Mouse (Mus musculus) retina, embryonic 14.5 days (tissue): ENCODE measurements around the gene Nlrc3.
"Not testable (repeated sequence)": the region's sequence is repeated elsewhere in the genome, so short reads cannot be mapped to it uniquely, and the experiment has no call there.

ENCODE experiments used
- DNase-seq: peaks from one replicate; pipeline ENCODE4 v3.0.0-alpha.2; 2015; ENCODE audit warnings: low spot score

Gene Nlrc3

DNA sequence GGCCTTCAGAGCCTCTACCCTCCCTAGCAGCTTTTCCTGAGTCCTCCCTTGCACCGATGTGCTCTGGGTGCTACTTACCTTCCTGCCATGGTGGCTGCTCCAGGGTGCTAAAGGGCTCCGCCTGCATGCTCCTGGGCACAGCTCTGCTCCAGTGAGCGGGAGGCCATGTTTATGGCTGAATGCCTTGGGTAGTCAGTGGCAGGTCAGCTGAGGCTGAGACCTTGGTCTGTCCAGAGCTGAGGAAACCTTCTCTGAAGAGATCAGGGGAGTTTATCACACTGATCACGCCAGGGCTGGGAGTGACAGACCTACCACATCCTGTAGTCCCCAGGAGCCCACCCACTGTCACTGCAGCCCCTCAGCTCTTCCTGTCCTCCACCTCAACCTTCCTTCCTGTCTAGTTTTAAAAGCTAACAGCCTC is at the start of gene Nlrc3:
Nlrc3 (minus strand) TSS at position 382 of the 421 bp plus-strand sequence.
- DNase-seq, result no peak

DNA sequence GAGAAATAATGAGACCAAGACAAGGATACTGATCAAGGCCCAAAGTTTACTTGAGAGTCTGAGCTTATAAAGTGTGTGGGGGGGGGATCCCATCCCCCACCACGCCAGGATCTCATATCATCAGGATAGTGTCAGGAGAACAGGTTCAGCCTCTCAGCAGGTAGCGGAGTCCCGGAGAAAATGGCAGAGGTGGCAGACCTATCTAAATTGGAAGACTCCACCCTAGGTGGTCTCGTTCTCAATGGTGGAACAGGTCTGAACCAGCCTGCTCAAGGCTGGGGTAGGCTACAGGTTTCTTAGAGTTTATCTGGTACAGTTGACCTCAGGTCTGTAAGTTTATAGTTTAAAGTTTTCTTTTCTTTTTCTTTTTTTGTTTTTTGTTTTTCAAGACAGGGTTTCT is 46.3 kb upstream of the Nlrc3 start:
- DNase-seq, result no peak

DNA sequence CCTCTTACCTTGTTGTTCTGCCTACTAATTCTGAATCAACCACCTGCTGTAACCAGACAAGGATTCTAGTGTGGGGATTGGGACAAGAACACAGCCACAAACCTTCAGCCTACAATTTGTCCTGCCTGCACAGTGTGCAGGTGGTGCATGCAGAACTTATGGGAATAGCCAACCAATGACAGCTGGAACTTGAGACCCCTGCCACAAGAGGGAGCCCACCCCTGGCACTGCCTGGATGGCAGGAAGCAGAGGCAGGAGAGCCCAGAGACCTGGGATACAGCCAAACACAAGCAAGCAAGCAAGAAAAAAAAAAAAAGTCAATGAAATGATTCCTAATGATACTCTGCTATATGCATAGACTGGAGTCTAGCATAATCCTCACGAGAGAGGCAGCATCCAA is 44.8 kb upstream of the Nlrc3 start:
- DNase-seq, result no peak

DNA sequence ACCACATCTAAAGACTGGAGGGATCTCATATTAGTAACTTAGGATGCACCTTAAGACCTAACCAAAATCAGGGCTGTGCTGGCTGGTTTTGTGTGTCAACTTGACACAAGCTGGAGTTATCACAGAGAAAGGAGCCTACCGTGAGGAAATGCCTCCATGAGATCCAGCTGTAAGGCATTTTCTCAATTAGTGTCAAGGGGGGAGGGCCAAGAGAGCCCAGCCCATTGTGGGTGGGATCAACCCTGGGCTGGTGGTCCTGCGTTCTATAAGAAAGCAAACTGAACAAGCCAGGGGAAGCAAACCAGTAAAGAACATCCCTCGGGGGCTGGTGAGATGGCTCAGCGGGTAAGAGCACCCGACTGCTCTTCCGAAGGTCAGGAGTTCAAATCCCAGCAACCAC is 41.0 kb upstream of the Nlrc3 start:
- DNase-seq, result not testable (repeated sequence)

DNA sequence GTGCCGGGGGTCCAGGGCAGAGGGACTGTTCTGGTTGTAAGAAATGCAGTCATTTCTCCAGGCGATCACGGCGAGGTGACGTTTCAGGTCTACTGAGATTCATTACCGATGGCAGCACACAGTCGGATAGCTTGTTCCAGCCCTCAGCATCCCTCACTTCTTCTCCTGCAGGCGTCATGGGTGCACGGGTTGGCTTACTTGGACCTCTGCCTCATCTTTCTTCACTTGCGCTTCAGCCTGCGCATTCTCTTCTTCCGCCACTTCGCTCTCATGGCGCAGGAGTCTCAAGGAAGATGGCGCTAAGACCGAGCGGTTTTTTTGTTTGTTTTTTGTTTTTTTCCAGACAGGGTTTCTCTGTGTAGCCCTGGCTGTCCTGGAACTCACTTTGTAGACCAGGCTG is 40.4 kb upstream of the Nlrc3 start:
- DNase-seq, result not testable (repeated sequence)

DNA sequence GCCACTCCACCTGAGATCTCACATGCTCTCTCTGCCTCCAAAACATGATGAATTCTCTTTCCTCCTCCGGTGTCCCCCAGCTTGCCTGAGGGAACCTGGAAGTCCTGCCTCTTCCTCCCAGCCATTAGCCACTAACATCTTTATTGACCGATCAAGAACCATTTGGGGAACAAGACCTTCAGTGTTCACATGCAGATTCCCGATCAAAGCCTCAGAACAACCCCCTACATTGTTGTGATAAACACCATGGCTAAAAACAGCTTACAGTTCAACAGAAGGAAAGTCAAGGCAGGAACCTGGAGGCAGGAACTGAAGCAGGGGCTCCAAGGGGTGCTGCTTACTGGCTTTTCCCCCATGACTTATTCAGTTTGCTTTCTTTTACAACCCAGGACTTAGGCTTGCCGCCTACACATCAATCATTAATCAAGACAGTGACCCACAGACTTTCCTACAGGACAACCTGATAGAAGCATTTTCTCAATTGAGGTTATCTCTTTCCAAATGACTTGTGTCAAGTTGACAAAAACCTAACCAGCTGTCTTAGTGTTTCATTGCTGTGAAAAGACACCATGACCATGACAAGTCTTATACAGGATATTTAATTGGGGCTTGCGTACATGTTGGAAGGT is 37.7 kb upstream of the Nlrc3 start:
- DNase-seq, result no peak

DNA sequence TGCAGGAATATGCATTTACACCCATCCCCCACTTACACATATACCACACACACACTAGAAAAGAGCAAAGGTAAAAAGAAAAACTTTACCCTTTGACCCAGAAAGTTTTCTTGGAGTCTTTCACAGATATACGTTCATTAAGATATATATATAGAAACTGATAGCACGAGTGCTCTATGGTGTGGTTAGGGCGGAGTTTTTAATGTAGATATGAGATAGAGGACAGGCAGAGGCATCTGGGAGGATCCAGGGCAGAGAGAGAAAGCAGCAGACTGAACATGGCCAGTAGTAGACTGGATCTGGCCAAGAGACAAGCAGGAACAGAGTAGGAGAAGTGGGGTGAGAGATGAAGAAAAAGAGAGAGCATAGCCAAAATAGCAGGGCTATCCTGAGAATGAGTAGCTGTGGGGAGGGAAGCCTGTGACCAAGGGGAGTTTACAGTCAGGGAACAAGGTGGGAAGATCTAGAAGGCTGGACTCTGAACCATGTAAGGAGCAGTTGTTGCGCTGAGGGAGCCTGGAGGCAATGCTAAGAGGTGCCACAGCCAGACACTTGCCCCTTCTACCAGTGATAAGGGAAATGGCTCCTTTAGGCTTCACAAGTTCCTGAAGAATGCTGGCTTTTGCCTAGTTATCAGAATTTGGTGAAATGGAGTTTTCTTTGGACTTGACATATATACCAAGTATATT is 36.6 kb upstream of the Nlrc3 start:
- DNase-seq, result no peak

DNA sequence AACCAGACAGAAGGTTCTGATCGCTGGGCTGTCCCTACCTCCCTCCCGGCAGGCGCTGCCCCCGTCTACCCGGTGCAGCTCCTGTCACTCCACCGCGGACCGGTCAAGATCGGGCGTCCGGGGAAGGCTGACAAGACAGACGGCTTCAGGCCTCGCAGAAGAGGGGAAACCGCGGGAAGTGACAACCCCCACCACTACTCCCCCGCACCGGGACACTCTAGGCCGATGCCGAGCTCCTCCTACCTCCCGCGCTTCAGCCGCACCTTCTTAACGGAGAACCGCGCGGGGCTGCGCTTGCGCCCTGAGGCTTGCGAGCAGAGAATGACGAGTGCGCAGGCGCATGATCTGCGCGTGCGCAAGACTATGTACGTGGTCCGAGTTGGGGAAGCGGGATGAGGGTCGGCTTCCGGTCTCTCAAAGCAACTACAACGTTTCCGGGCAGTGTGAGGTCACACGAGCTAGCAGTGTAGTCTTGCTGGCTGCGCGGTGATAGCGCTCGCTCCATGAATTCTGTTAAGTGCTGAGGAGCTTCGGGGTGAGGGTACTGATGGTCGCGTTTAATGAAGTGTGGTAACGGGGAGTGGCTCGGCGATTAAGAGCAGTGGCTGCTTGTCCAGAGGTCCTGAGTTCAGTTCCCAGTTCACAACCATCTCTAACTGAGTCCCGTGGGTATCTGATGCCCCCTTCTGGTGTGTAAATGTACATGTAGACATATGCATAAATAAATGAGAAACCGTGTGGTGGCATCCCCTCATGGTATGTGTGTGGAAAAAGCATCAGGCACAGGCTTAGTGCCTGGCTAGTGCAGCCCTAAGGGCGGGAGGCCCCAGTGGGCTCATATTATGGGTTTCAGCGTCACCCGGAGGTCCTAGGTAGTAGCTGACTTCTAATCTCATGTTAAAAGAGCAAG is 27.3 kb upstream of the Nlrc3 start, which contains the start of gene Slx4:
Slx4 (minus strand) TSS at position 282 of the 910 bp plus-strand sequence.
- DNase-seq, result peak; percentile 99

DNA sequence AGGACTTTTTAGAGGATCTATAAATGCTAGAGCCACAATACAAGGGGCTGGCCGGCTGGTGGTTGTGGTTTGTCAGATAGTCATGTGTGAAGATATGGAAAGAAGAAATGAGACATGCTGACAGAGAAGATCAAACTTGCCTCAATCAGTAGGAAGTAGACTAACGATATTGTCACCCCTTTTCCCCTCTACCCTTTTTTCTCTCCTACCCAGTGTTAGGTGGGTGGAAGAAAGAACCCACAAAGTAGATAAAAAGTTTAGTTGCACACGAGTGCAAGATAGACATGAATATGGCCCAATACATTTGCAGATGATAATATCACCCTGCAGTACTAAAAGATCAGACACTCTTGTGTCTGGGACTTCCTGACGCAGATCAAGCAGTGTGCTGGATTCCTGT is 12.0 kb upstream of the Nlrc3 start:
- no peak for DNase-seq

DNA sequence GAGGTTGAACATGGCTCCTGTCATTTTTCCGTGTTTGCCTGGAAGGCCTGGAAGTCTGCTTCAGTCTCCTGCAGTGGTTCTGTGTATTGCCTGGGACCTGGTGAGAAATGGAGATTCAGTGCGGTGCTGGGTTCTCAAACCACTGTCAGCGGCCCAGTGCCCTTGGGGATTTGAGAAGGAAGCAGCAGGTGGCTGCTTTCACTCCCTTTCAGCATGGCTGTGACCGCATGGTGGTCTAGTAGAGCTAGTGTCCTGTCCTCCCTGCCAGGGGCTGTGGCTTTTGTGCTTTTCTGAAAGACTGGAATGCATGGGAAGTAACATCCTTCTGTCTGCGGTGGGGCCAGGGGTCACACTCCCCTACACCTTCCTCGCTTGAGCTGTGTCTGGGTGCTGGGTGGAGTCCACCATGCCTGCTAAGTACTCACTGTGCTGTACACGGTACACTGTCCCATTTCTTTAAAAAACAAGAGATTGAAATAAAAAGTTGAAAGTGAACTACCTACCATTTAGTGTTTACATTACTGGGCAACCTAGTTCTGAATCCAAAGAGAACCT is 6.8 kb upstream of the Nlrc3 start:
- DNase-seq, result no peak

DNA sequence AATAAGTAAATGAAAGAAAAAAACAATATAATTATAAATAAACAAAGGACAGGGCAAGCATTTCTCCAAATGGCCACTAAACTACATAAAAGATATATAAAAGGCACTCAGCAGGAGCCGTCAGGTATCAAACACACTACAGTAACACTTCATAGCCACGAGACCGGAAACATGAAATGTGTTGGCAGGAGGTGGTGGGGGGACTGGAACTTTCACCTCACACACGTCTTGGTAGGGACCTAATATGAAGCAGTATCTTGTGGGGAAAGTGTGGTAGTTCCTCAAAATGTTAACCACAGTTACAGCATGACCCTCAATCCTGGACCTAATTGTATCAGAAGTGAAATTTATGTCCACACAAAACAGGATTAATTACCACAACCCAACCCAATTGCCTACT is 5.7 kb upstream of the Nlrc3 start:
- DNase-seq, result no peak

DNA sequence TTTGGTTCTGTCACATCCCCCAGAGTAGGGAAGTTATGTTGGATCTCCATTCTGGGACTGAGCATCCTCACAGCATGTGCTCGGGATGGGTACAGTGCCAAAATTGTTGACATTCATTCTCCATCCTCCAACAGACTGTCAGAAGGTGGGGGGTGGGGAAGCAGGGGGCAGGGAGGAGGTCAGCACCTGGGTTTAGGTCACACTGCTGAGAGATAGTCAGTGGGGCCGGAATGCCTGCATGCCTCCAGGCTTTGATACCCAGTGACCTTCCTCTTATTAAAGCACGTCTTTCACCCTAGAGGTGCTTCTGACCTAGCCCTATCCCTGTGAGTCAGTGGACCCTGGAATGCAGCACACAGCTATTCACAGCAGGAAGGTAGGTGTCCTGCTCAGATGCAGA is 280 bp upstream of the Nlrc3 start:
- no peak for DNase-seq

DNA sequence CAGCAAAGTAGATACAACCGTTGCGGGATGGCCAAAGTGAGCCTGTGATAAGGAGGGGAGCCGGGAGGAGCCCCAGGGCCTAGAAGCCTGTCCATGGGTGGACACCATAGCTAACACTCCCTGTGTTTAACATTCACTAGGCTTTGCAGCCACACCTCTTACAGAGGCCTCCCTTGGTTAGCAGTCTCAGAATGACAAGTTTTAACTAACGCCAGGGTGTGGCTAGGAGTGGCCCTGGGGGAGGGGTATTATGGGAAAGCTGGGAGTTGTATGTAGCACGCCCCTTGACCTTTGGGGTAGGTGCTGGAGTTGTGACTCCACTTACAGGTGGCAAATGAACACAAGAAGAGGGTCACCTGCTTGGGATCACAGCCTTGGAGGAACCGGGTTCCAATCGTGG is 774 bp downstream of the Nlrc3 start:
- DNase-seq, result no peak

DNA sequence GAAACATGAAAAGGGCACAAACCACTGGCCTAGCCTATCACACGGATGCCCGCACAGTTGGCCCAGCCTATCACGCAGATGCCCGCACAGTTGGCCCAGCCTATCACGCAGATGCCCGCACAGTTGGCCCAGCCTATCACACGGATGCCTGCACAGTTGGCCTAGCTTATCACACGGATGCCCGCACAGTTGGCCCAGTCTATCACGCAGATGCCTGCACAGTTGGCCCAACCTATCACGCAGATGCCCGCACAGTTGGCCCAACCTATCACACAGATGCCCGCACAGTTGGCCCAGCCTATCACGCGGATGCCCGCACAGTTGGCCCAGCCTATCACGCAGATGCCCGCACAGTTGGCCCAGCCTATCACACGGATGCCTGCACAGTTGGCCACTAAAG is 2.0 kb downstream of the Nlrc3 start:
- not testable (repeated sequence) for DNase-seq

DNA sequence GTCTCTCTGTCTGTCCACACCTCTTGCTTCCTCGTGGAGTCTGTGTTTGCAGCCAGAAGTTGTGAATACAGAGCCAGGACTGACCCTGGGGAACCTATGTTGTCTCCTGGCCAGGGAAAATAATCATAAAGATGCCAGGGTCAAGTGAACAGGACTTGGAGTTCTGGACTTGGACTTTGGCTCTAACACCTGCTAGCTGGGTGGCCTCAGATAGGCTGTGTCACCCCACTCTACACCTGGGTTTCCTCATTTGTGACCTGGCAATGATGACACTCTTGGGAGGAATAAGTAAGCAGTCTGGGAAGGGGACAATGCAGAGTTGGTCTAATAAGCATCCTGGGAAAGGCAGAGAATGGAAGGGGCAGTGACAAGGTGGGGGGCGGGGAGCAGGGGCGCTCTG is 10.9 kb downstream of the Nlrc3 start:
- no peak for DNase-seq

DNA sequence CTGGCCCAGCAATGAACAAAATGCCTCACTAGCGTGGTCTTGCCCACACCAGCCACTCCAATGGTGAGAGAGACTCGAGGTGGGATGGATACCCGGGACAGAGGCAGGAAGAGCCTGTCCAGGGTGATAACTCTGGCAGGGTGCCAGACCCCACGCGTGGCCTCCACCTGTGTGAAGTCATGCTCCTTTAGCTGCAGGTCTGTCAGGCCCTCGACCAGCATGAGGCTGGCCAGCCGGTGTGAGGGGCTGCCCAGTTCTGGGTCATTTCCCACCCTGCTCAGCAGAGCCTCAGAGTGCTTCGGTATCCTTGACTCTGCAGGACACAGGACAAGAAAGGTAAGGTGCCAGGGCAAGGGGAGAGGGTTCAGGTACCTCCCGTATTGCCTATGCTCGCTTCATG is 11.4 kb downstream of the Nlrc3 start:
- DNase-seq, result no peak

DNA sequence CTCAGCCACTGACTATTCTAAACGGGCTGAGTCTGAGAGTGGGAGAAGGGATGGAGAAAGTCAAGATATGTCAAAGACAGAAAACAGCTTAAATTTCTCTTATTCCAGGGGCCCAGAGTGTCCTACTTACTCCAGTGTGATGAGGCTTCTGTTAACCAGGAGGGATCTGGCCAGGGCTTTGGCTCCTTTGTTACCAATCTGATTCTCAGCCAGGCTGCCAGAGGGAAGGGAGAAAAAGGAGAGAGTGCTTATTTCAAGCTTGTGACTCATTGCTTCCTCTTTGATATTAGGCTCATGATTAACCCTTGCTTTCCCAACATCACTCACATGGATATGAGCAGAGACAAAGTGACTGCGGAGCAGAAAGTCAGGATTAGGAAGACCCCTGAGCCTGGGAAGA is 17.2 kb downstream of the Nlrc3 start:
- no peak for DNase-seq

DNA sequence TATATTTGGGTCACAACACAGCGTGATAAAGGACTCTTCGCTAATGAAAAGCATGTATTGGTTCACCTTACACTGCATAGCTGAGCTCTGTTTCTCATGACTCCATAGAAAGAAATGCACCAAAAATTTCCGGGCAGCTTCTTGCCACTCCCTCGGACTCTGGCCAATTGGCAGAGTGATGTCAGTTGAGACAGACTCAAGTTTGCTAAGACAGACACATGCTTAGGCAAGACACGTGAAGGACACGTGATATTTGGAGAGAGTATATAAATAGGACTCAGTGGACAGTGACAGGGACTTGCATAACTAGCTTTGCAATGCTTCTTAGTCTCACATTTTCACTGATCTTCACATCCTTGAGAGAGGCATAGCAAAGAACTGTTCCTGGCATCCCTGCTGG is 20.1 kb downstream of the Nlrc3 start:
- DNase-seq, result no peak

DNA sequence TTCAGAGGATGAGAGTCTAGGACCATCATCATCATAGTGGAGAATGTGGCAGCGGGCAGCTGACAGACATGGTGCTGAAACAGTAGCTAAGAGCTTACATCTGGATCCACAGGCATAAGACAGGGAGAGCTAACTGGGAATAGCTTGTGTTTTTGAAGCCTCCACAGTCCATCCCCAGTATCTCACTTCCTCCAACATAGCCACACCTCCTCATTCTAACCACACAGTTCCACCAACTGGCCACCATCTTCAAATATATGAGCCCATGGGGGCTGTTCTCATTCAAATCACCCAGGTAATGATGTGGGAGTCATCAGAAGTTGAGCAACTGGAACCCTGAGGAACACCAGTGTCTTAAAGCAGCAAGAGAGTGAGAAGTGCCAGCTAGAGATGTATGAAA is 25.3 kb downstream of the Nlrc3 start:
- no peak for DNase-seq

DNA sequence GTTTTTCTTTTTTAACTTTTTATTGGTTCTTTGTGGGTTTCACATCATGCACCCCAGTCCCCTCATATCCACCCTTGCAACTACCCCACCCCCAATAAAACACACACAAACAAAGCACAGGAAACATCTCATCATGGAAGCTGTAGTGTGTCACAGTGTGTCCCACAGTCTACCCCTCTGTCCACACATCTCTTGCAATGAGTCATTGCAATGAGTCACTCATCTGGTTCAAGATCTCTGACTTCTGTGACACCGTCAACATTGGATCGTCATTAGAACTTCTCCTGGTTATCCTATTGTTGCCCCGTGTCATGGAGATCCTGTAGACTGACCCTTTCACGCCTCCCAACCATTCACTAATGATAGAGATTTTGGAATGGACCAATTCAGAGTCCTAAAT is 41.7 kb downstream of the Nlrc3 start:
- DNase-seq, result no peak

DNA sequence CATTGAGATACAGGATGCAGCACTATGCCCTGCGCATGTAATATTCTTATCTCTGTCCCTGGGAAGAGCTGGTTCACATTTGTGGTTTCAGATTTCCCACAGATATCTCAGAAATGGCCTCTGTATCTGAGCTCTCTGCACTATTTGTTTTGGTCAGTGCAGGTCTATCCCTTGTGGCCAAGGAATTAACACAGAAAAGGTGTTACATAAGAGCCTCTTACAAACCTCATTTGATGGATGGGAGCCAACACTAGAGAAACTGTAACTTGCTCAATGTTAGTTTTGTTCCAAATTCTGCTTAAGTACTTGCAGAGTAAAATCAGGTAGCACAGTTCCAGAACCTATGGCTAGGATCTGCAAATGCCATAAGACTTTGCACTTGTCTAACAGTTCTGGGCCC is 42.3 kb downstream of the Nlrc3 start:
- no peak for DNase-seq

DNA sequence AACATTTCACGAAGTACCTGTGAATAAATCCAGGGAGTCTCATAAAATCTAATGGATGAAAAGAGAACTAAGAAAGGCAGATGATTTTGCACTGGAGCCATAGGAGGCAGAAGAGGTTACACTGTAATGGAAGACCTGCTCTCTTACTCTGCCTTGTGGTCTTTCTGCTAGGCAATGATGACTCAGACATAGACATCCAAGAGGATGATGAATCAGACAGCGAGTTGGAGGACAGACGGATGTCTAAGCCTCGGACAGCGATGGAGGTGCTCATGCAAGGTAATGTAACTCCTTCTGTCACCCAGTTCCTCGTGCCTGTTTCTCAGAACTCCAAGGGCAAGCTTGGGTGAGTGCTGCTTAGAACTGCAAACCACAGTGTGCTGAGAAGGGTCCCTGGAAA is 42.9 kb downstream of the Nlrc3 start:
- no peak for DNase-seq

DNA sequence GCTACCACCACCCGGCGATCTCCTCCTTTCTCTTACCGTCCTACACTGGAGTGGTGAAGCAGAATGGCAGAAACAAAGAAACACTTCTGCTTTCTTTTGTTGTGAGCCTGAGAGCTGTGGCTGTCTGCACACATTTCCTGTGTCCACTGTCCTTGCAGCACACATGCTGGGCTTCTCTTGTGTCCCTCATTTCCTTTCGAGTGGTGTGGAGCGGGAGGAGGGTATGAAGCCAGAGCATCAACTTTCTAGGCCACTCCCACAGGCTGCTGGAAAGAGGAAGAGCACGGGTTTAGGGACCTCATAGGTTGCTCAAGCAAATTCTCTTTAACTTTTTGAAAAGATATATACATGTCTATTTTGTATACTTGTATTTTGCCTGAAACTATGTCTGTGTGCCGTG is 47.3 kb downstream of the Nlrc3 start:
- DNase-seq, result no peak
